Mouse (Mus musculus): ENCODE measurements around the gene Birc3. TPM values are rescaled to one million over a fixed set of nuclear protein-coding genes. Genes with fewer than 3 reads are reported as not detected.

Birc3 gene
- polyA plus RNA-seq (2012; rRNA removed), result 0.82 and 1.6 TPM in 2 replicates

DNA sequence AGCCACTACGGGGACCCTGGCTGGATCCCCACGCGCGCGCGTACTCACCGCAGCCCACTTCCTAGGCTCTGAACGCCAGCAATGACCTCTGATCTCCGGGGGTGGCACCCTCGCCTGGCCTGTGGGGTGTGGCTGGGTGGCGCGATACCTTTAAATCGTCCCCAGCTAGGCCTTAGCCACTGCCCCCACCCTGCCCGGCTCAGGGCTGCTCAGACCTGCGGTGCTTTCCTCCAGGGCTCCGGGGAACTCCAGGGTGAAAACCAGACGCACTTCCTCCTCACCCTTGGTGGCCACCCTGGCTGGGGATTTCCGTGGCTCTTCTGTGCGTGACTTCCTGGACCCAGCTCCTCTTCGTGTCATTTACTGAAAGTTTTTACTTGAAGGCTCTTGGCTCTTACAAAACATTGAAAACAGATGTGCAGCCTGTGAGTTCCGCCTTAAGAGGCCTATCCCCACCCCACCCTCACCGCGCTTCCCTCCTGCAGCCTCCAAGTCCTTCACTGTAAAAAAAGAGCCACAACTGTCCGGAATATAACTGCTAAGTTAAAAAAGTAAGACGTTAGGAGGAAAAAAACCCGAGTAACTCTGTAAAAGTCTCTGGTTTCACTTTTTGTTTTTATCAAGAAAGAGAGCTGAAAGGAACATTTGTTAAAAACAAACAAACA, at the start of gene Birc3:
Gene Birc3 (minus strand): TSS at position 412 of the 665 bp plus-strand sequence.

GRCm38 (mm10) chr9:7836905-7837805, 35.8 kb downstream of the Birc3 start, which contains the start of gene Birc2:
TSS of gene Birc2 (minus strand) at chr9:7837064.

Other genes with a start within 250 kb of the Birc3 start
- gene Mmp20, start 245.0 kb downstream of the Birc3 start, polyA plus RNA-seq (2012; rRNA removed), result not detected in 2 replicates
- gene Mmp7, start 181.1 kb downstream of the Birc3 start, polyA plus RNA-seq (2012; rRNA removed), result not detected in 2 replicates
- 18.5 and 27.6 TPM in 2 replicates for gene Tmem123, start 109.1 kb downstream of the Birc3 start, polyA plus RNA-seq (2012; rRNA removed)
- 0.97 and 1.2 TPM in 2 replicates for gene Birc2, start 36.1 kb downstream of the Birc3 start, polyA plus RNA-seq (2012; rRNA removed)
- 23.8 and 30.9 TPM in 2 replicates for gene Yap1, start 131.4 kb upstream of the Birc3 start, polyA plus RNA-seq (2012; rRNA removed)
- 0.32 and 1.6 TPM in 2 replicates for gene Cfap300, start 169.6 kb upstream of the Birc3 start, polyA plus RNA-seq (2012; rRNA removed)